Mouse (Mus musculus) forebrain, embryonic 13.5 days (tissue): Measurements from ENCODE around the gene Plxnb1. TPM values are rescaled to one million over a fixed set of nuclear protein-coding genes. Genes with fewer than 3 reads are reported as not detected.

Source experiments
- ATAC-seq: fragments of 200-750 bp; cut with Nextera tagmentation; 2 replicates; pipeline ENCODE4 v1.8.0; 2017
- H3K27ac ChIP-seq: fragments of 300-500 bp; sonication (generic); 2 replicates; pipeline ENCODE4 v1.5.1; 2015; ENCODE audit warnings: inconsistent platforms, mild to moderate bottlenecking, moderate library complexity
- H3K27me3 ChIP-seq: fragments of 300-500 bp; sonication (generic); 2 replicates; pipeline ENCODE4 v1.6.1; 2015; ENCODE audit warnings: mild to moderate bottlenecking, inconsistent platforms
- H3K36me3 ChIP-seq: fragments of 300-500 bp; sonication (generic); 2 replicates; pipeline ENCODE4 v1.6.1; 2015; ENCODE audit warnings: mild to moderate bottlenecking, inconsistent platforms; ENCODE audit not compliant: poor library complexity, severe bottlenecking
- H3K4me1 ChIP-seq: fragments of 300-500 bp; sonication (generic); 2 replicates; pipeline ENCODE4 v1.6.1; 2015; ENCODE audit warnings: inconsistent platforms
- H3K4me2 ChIP-seq: fragments of 300-500 bp; sonication (generic); 2 replicates; pipeline ENCODE4 v1.6.1; 2015; ENCODE audit warnings: inconsistent platforms, mild to moderate bottlenecking, moderate library complexity
- H3K4me3 ChIP-seq: fragments of 300-500 bp; sonication (generic); 2 replicates; pipeline ENCODE4 v1.5.1; 2015; ENCODE audit warnings: mild to moderate bottlenecking, inconsistent platforms
- H3K9ac ChIP-seq: fragments of 300-500 bp; sonication (generic); 2 replicates; pipeline ENCODE4 v1.6.1; 2015; ENCODE audit warnings: mild to moderate bottlenecking, inconsistent platforms
- H3K9me3 ChIP-seq: fragments of 300-500 bp; sonication (generic); replicated peaks from 2 replicates; pipeline ENCODE4 v1.6.1; 2016; ENCODE audit warnings: inconsistent platforms
- WGBS: fragments of 180-500 bp; shearing (Covaris S2); methylation state at CpG from one replicate; pipeline ENCODE4 v1.1.7; 2015; 5-methylcytosine and 5-hydroxymethylcytosine counted together
- polyA plus RNA-seq: library from polyadenylated mRNA; unstranded; fragments of >200 nt; fragmentation: Nextera tagmentation; extraction: Ambion mirVana; gene quantifications from 2 replicates; pipeline ENCODE4 v1.2.1, GENCODE M21; 2015

Gene Plxnb1
- polyA plus RNA-seq, 1 experiment from 2014 or later, result 22.4 TPM

DNA sequence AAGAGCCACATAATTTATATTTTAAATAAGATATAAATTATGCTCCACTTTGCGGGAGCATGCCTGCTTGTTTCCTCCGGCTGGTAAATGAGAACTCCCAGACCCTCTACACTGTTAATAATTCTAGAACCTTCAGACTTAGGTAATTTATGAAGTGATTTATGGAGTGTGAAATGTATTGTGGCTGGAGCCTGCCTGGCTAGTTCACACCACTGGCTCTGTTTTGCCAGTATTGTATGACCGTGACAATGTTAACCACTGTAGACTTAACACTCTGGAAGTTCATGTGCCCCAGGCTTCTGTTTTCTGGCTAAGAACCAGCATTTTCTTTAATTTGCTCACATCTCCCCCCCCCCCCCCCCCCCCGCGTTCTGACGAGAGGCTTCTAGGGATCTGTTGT lies 12.2 kb downstream of the Plxnb1 start:
- 88% methylated on average over 5 of the region's 6 CpGs for WGBS
- Histone ChIP-seq H3K27me3 (no peaks in the 10 kb centered on the region), H3K4me2 (no peak overlapping the region), H3K4me1 (peaks cover 15% of the 10 kb centered on the region), H3K9me3 (no peaks in the 10 kb centered on the region), H3K4me3 (no peak overlapping the region), H3K9ac (no peak overlapping the region), H3K36me3 (peaks cover 100% of the 10 kb centered on the region), H3K27ac (no peak overlapping the region)
- ATAC-seq, result no peak

DNA sequence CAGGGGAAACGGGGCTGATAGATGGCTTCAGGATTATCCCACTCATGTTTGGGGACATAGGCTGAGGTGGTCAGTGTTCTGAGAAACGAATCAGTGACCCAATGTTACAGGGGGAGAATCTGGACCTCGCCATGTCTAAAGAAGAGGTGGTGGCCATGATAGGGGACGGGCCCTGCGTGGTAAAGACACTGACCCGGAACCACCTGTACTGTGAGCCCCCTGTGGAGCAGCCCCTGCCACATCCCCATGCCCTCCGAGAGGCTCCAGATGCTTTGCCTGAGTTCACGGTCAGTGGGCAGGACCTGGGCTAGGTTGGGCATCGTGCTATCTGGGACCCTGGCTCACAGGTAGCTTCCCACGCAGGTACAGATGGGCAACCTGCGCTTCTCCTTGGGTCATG lies 15.1 kb downstream of the Plxnb1 start:
- no peak overlapping the region for H3K4me3 ChIP-seq
- no peak for ATAC-seq
- H3K9ac ChIP-seq, result no peak overlapping the region
- H3K4me1 ChIP-seq, result peaks cover 2% of the 10 kb centered on the region; the same call in 1 of the 2 replicates
- no peak overlapping the region for H3K4me2 ChIP-seq
- WGBS, result 95% methylated on average over 11 of the region's 11 CpGs
- peaks cover 100% of the 10 kb centered on the region for H3K36me3 ChIP-seq
- no peaks in the 10 kb centered on the region for H3K9me3 ChIP-seq
- no peak overlapping the region for H3K27ac ChIP-seq
- no peaks in the 10 kb centered on the region for H3K27me3 ChIP-seq

DNA sequence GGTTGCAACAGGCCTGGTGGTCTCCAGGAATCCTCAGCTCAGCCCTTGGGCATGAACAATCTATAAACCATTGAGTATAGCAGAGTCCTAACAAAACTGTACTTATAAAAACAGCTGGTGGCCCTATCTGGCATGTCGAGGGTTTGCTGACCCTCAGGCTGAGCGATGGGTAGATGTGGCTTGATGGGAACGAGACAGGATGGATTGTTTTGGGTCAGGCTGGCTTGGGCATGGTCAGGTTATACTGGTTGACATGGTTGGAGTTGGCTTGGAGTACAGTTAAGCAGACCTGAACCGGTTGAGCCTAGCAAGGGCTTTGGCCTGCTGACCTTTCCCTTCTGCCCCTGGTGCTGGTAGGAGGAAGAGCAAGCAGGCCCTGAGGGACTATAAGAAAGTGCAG lies 15.9 kb downstream of the Plxnb1 start:
- Histone ChIP-seq H3K27me3 (no peaks in the 10 kb centered on the region), H3K4me3 (no peak overlapping the region), H3K9ac (no peak overlapping the region), H3K4me2 (no peak overlapping the region), H3K4me1 (no peaks in the 10 kb centered on the region), H3K36me3 (peaks cover 100% of the 10 kb centered on the region), H3K27ac (no peak overlapping the region), H3K9me3 (no peaks in the 10 kb centered on the region)
- no peak for ATAC-seq
- WGBS, result 92% methylated on average over 4 of the region's 4 CpGs

DNA sequence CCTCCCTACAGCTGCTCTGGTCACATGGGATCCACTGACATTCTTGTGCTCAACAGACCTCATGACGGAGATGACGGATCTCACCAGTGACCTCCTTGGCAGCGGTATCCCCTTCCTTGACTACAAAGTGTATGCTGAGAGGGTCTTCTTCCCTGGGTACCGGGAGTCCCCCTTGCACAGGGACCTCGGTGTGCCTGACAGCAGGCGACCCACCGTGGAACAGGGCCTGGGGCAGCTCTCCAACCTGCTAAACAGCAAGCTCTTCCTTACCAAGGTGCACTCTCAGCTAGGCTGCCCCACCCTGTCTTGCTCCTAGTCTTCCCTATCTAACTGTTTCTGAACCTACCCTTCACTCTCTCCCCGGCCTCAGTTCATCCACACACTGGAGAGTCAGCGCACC lies 16.4 kb downstream of the Plxnb1 start:
- 92% methylated on average over 9 of the region's 9 CpGs for WGBS
- peaks cover 100% of the 10 kb centered on the region for H3K36me3 ChIP-seq
- no peaks in the 10 kb centered on the region for H3K9me3 ChIP-seq
- no peak overlapping the region for H3K4me2 ChIP-seq
- no peaks in the 10 kb centered on the region for H3K4me1 ChIP-seq
- H3K4me3 ChIP-seq, result no peak overlapping the region
- H3K27me3 ChIP-seq, result no peaks in the 10 kb centered on the region
- no peak overlapping the region for H3K27ac ChIP-seq
- H3K9ac ChIP-seq, result no peak overlapping the region
- ATAC-seq, result no peak

DNA sequence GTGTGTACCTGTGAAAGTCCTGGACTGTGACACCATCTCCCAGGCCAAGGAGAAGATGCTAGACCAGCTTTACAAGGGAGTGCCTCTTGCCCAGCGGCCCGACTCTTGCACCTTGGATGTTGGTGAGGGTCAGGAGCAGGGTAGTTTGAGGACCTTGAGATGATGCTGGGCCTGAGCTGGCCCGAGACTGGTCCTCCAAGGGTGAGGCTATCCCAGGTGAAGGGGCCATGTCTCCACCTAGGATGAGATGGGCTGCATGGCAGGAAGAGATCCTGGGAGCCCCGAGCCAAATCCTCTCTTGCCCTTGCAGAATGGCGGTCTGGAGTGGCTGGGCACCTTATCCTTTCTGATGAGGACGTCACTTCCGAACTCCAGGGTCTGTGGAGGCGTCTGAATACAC lies 18.1 kb downstream of the Plxnb1 start:
- Histone ChIP-seq H3K4me3 (no peak overlapping the region), H3K4me2 (no peak overlapping the region), H3K27ac (no peak overlapping the region), H3K4me1 (no peaks in the 10 kb centered on the region), H3K9ac (no peak overlapping the region), H3K9me3 (no peaks in the 10 kb centered on the region), H3K36me3 (peaks cover 100% of the 10 kb centered on the region), H3K27me3 (no peaks in the 10 kb centered on the region)
- 94% methylated on average over 8 of the region's 8 CpGs for WGBS
- ATAC-seq, result no peak

DNA sequence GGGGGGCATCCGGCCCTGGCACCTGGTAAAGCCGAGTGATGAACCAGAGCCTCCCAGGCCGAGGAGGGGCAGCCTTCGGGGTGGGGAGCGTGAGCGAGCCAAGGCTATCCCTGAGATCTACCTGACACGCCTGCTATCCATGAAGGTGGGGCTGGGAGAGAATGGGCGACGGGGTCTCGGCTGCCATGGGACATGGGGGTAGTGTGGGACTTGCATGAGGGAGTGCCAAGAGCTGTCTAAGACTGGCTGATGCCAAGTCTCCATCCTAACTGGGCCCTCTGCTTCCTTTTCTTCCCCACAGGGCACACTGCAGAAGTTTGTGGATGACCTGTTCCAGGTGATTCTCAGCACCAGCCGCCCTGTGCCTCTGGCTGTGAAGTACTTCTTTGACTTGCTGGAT lies 19.1 kb downstream of the Plxnb1 start:
- no peaks in the 10 kb centered on the region for H3K9me3 ChIP-seq
- H3K9ac ChIP-seq, result no peak overlapping the region
- 93% methylated on average over 11 of the region's 11 CpGs for WGBS
- peaks cover 100% of the 10 kb centered on the region for H3K36me3 ChIP-seq
- H3K4me2 ChIP-seq, result no peak overlapping the region
- H3K27me3 ChIP-seq, result no peaks in the 10 kb centered on the region
- H3K27ac ChIP-seq, result no peak overlapping the region
- H3K4me1 ChIP-seq, result no peaks in the 10 kb centered on the region
- ATAC-seq, result no peak
- no peak overlapping the region for H3K4me3 ChIP-seq

DNA sequence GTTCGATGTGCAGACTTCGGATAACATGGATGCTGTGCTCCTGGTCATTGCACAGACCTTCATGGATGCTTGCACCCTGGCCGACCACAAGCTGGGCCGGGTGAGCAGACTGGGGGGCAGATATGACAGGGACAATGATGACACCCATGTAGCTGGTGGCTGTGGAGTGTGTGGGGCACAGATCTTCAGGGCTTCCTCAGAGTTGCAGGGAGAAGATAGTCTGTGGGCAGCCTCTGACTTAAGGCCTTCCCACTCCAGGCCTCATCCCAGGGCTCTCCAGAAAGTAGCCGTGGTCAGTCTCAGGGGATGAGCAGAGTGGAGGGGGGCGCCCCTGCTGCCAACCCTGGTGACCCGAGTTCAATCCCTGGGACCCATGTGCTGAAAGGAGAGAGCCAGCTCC lies 19.7 kb downstream of the Plxnb1 start:
- no peaks in the 10 kb centered on the region for H3K27me3 ChIP-seq
- no peak for ATAC-seq
- no peak overlapping the region for H3K27ac ChIP-seq
- H3K9me3 ChIP-seq, result no peaks in the 10 kb centered on the region
- H3K4me2 ChIP-seq, result no peak overlapping the region
- no peak overlapping the region for H3K9ac ChIP-seq
- no peaks in the 10 kb centered on the region for H3K4me1 ChIP-seq
- peaks cover 100% of the 10 kb centered on the region for H3K36me3 ChIP-seq
- no peak overlapping the region for H3K4me3 ChIP-seq
- WGBS, result 95% methylated on average over 7 of the region's 7 CpGs

DNA sequence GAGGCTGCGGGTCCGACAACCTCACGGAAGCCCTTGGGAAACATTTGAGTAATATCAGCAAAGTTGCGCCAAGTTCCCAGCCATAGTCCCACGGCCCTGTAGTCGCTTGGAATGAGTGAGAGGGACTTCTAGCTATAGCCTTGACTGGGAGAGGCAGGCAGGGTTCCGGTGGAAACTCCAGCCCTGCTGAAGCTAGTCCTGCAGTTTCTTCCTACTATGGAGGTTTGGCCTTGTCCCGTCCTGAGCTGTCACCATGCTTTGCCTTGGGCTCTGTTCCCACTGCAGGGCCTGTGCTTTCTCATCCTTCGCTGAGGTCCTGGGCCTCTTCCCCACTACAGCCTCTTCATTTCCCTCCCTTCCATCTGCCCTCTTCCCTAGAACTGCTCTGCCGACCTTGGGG lies 21.0 kb downstream of the Plxnb1 start:
- no peak overlapping the region for H3K9ac ChIP-seq
- ATAC-seq, result no peak
- no peaks in the 10 kb centered on the region for H3K9me3 ChIP-seq
- no peak overlapping the region for H3K27ac ChIP-seq
- no peaks in the 10 kb centered on the region for H3K27me3 ChIP-seq
- 93% methylated on average over 10 of the region's 10 CpGs for WGBS
- no peak overlapping the region for H3K4me3 ChIP-seq
- peaks cover 97% of the 10 kb centered on the region for H3K36me3 ChIP-seq
- no peaks in the 10 kb centered on the region for H3K4me1 ChIP-seq
- H3K4me2 ChIP-seq, result no peak overlapping the region

DNA sequence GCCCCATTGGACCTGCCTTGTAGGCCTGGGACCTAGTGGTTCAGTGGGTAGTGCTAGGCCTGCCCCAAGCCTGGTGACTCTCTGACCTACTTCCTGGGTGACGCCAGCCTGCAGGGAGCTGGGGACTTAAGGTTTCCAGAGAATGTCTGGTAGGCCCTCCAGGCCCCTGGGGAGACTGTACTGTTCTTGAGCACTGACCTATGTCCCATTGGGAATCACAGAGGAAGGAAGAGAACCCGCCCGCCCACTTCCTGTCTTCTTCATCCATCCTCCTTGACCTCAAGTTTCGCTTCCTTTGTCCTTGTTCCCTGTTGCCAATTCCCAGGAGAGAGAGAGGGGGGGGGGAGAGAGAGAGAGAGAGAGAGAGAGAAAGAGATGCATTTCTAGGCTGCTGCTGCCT lies 22.9 kb downstream of the Plxnb1 start:
- H3K27ac ChIP-seq, result no peak overlapping the region
- no peak overlapping the region for H3K4me3 ChIP-seq
- H3K9ac ChIP-seq, result no peak overlapping the region
- H3K9me3 ChIP-seq, result no peaks in the 10 kb centered on the region
- no peaks in the 10 kb centered on the region for H3K27me3 ChIP-seq
- ATAC-seq, result no peak
- H3K4me1 ChIP-seq, result peaks cover 2% of the 10 kb centered on the region; the same call in 1 of the 2 replicates
- 96% methylated on average over 4 of the region's 4 CpGs for WGBS
- H3K36me3 ChIP-seq, result peaks cover 78% of the 10 kb centered on the region
- H3K4me2 ChIP-seq, result no peak overlapping the region

DNA sequence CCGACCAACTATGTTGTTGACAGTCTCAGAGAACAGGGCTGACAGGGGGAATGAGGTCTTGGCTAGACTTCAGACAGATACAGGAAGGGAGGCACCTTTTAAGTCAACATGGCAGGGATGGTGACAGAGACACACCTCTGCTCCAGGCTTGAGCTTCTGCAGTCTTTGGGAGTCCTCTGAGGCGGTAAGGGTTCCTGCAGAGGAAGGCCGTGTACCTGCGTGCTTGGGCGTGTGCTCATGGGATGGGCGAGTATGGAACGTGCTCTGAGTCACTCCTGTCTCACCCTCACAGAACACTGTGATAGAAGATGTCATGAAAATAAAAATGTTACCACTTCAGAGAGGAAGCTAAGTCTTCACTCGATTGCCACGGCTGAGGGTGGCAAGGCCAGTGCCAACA lies 24.4 kb downstream of the Plxnb1 start:
- Histone ChIP-seq H3K27ac (no peak overlapping the region), H3K4me3 (no peak overlapping the region), H3K36me3 (peaks cover 63% of the 10 kb centered on the region), H3K4me1 (peaks cover 7% of the 10 kb centered on the region; the same call in 1 of the 2 replicates), H3K9me3 (no peaks in the 10 kb centered on the region), H3K4me2 (no peak overlapping the region), H3K9ac (no peak overlapping the region), H3K27me3 (no peaks in the 10 kb centered on the region)
- WGBS, result 95% methylated on average over 9 of the region's 9 CpGs
- ATAC-seq, result no peak

DNA sequence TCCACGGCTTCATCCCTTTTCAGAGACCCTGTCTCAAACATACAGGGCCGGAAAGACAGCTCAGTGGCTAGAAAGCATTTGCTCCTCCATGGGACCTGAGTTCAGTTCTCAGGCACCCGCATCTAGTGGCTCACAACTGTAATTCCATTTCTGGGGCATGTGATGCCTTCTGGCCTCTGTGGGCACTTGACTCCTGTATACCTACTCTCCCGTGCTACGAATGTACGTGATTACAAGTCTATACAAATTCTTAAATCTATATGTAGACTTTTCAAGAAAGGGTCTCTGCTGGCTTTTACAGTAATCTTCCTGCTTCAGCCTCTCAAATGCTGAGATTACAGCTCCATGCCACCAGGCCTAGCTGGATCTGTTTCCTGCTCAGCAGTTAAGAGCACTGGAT lies 25.8 kb downstream of the Plxnb1 start:
- Histone ChIP-seq H3K4me2 (no peak overlapping the region), H3K27me3 (no peaks in the 10 kb centered on the region), H3K9me3 (no peaks in the 10 kb centered on the region), H3K4me3 (no peak overlapping the region), H3K27ac (no peak overlapping the region), H3K9ac (no peak overlapping the region), H3K36me3 (peaks cover 49% of the 10 kb centered on the region), H3K4me1 (peaks cover 7% of the 10 kb centered on the region; the same call in 1 of the 2 replicates)
- no peak for ATAC-seq
- 86% methylated on average over 6 of the region's 6 CpGs for WGBS

DNA sequence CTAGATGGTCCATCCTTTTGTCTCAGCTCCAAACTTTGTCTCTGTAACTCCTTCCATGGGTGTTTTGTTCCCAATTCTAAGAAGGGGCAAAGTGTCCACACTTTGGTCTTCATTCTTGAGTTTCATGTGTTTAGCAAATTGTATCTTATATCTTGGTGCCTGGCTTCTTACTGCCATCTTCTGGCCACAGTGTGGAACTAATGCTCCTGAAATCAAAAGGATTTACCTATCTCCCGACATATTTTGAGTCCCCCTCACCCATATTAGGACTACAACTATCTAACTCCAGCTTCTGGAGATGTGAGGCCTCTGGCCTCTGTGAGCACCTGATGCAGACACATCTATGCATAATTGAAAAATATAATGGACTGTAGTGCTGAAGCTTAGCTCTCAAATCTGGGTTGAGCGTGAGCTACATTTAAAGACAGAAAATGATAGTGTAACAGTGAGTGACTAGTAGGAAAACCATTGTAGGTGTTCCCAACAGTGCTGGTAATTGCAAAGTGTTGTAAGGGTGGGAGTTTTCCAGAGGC lies 27.4 kb downstream of the Plxnb1 start:
- Histone ChIP-seq H3K9ac (no peak overlapping the region), H3K36me3 (peaks cover 33% of the 10 kb centered on the region), H3K27ac (no peak overlapping the region), H3K4me1 (peaks cover 7% of the 10 kb centered on the region; the same call in 1 of the 2 replicates), H3K4me2 (no peak overlapping the region), H3K4me3 (no peak overlapping the region), H3K9me3 (no peaks in the 10 kb centered on the region), H3K27me3 (no peaks in the 10 kb centered on the region)
- no peak for ATAC-seq
- WGBS, result 42% methylated on average over 2 of the region's 2 CpGs

DNA sequence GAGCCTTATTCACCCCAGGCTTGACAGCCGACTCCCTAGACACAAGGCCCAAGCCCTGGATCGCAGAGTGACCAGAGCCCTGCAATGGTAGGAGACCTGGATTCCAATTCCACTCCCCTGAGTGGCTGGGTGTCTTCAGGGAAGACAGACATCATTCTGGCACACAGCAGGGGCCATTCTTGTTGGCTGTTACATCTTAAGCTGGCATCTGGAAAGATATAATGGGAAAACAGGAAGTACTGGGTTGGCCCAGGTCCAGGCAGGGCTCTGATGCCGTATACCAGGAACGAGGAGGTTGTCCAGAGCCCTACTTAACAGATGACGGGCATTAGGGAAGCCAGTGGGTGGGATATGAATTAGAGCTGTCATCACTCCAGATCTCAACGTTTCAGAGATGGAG lies 28.1 kb downstream of the Plxnb1 start:
- 56% methylated on average over 6 of the region's 6 CpGs for WGBS
- no peak overlapping the region for H3K27ac ChIP-seq
- H3K9me3 ChIP-seq, result no peaks in the 10 kb centered on the region
- no peak for ATAC-seq
- H3K4me1 ChIP-seq, result peaks cover 7% of the 10 kb centered on the region; the same call in 1 of the 2 replicates
- H3K4me2 ChIP-seq, result no peak overlapping the region
- H3K27me3 ChIP-seq, result no peaks in the 10 kb centered on the region
- peaks cover 26% of the 10 kb centered on the region for H3K36me3 ChIP-seq
- no peak overlapping the region for H3K9ac ChIP-seq
- no peak overlapping the region for H3K4me3 ChIP-seq
